Mouse (Mus musculus) megakaryocyte, embryonic 14.5 days (primary cell): ENCODE data around the gene BC030499. TPM values are rescaled to one million over a fixed set of nuclear protein-coding genes. Genes with fewer than 3 reads are reported as not detected.
"Not testable (repeated sequence)": the region's sequence is repeated elsewhere in the genome, so short reads cannot be mapped to it uniquely, and the experiment has no call there.

Experiments used
- H3K27me3 ChIP-seq: replicated peaks from 2 replicates; pipeline ENCODE3; 2012; ENCODE audit warnings: inconsistent platforms
- H3K36me3 ChIP-seq: replicated peaks from 2 replicates; pipeline ENCODE3; 2012; ENCODE audit warnings: low read length, inconsistent platforms, mixed read lengths
- H3K4me1 ChIP-seq: 2 replicates; pipeline ENCODE4 v1.6.1; 2012; ENCODE audit warnings: inconsistent platforms
- H3K4me3 ChIP-seq: replicated peaks from 2 replicates; pipeline ENCODE3; 2012; ENCODE audit warnings: moderate library complexity, mild to moderate bottlenecking, inconsistent platforms
- H3K9me3 ChIP-seq: 2 replicates; pipeline ENCODE4 v1.6.1; 2012; ENCODE audit warnings: inconsistent platforms
- FLI1 ChIP-seq: IDR thresholded peaks from 2 replicates; pipeline ENCODE4 v1.6.1; 2012; ENCODE audit warnings: low read length, inconsistent platforms, mixed read lengths
- GATA1 ChIP-seq: IDR thresholded peaks from 3 replicates; pipeline ENCODE4 v1.6.1; 2012; ENCODE audit warnings: mixed read lengths, low read length, inconsistent platforms, borderline replicate concordance
- polyA plus RNA-seq: library from polyadenylated mRNA; stranded (reverse); fragments of >175 nt; gene quantifications from 2 replicates; pipeline ENCODE4 v1.2.3, GENCODE M21; 2012; ENCODE audit warnings: low replicate concordance; ENCODE audit not compliant: insufficient read depth

The BC030499 gene
- polyA plus RNA-seq, 1 experiment, result not detected

- peaks cover 43% of the 10 kb centered on the region for H3K36me3 ChIP-seq
- peaks cover 46% of the 10 kb centered on the region for H3K4me1 ChIP-seq
- H3K4me3 ChIP-seq, result peak overlapping the region; percentile 94
- no peaks in the 10 kb centered on the region for H3K9me3 ChIP-seq
- no peak for TF ChIP-seq GATA1
- no peaks in the 10 kb centered on the region for H3K27me3 ChIP-seq
Observed at GRCm38 (mm10) chr11:78262550-78262949, 28.1 kb upstream of the BC030499 start.

GRCm38 (mm10) chr11:78265571-78265970 lies 25.1 kb upstream of the BC030499 start:
- H3K9me3 ChIP-seq, result no peaks in the 10 kb centered on the region
- no peaks in the 10 kb centered on the region for H3K27me3 ChIP-seq
- peak overlapping the region; percentile 64 for H3K4me3 ChIP-seq
- TF ChIP-seq FLI1 (no peak), GATA1 (no peak)
- H3K4me1 ChIP-seq, result peaks cover 57% of the 10 kb centered on the region
- H3K36me3 ChIP-seq, result peaks cover 72% of the 10 kb centered on the region

DNA sequence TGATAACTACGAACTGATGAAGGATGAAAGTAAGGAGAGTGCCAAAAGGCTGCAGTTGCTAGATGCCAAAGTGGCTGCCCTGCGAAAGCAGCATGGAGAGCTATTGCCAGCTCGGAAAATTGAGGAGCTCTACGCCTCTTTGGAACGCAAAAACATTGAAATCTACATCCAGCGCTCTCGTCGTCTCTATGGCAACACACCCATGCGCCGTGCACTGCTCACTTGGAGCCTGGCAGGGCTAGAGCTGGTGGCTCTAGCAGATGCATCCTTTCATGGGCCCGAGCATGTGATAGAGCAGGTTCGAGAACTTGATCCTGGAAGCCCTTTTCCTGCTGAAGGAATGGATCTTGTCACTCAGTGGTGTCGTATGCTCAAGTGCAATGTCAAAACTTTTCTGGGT lies 18.7 kb upstream of the BC030499 start:
- TF ChIP-seq GATA1 (no peak), FLI1 (no peak)
- Histone ChIP-seq H3K9me3 (no peaks in the 10 kb centered on the region), H3K27me3 (no peaks in the 10 kb centered on the region), H3K36me3 (peaks cover 99% of the 10 kb centered on the region), H3K4me1 (peaks cover 43% of the 10 kb centered on the region), H3K4me3 (no peak overlapping the region)

GRCm38 (mm10) chr11:78275596-78275995 lies 15.0 kb upstream of the BC030499 start:
- Histone ChIP-seq H3K27me3 (no peaks in the 10 kb centered on the region), H3K4me1 (peaks cover 27% of the 10 kb centered on the region), H3K36me3 (peaks cover 100% of the 10 kb centered on the region), H3K4me3 (no peak overlapping the region), H3K9me3 (no peaks in the 10 kb centered on the region)
- no peak for TF ChIP-seq FLI1
- TF ChIP-seq GATA1, result no peak

GRCm38 (mm10) chr11:78276169-78276568 lies 14.5 kb upstream of the BC030499 start:
- H3K4me3 ChIP-seq, H3K9me3 ChIP-seq, H3K27me3 ChIP-seq: not testable (repeated sequence)
- peaks cover 25% of the 10 kb centered on the region for H3K4me1 ChIP-seq
- peaks cover 100% of the 10 kb centered on the region for H3K36me3 ChIP-seq

- Histone ChIP-seq H3K4me3 (no peak overlapping the region), H3K9me3 (no peaks in the 10 kb centered on the region), H3K36me3 (peaks cover 99% of the 10 kb centered on the region)
Observed at GRCm38 (mm10) chr11:78278853-78279252, 11.8 kb upstream of the BC030499 start.

DNA sequence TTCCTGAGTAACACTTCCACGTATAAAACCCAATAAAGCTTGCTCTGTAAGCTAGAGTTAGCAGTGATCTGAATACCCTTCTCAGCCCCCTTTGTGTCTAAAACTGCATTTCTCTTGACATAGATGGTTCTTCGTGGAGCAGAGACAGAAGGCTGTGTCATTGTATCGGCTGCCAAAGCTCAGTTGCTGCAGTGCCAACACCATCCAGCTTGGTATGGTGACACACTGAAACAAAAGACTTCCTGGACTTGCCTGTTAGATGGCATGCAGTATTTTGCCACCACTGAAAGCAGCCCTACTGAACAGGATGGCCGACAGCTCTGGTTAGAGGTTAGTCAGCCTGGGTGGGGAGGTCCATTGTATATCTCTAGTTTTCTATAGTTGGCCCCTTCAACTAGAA lies 11.1 kb upstream of the BC030499 start:
- TF ChIP-seq FLI1 (no peak), GATA1 (no peak)
- 0 out of 2 replicates have a peak, but pooled peaks cover 7% of the 10 kb centered on the region for H3K4me1 ChIP-seq
- H3K9me3 ChIP-seq, result no peaks in the 10 kb centered on the region
- H3K36me3 ChIP-seq, result peaks cover 99% of the 10 kb centered on the region
- H3K27me3 ChIP-seq, result no peaks in the 10 kb centered on the region
- no peak overlapping the region for H3K4me3 ChIP-seq

More at GRCm38 (mm10) chr11:78278853-78279252, 11.8 kb upstream of the BC030499 start:
- TF ChIP-seq GATA1 (no peak), FLI1 (no peak)
- 0 out of 2 replicates have a peak, but pooled peaks cover 7% of the 10 kb centered on the region for H3K4me1 ChIP-seq
- no peaks in the 10 kb centered on the region for H3K27me3 ChIP-seq

DNA sequence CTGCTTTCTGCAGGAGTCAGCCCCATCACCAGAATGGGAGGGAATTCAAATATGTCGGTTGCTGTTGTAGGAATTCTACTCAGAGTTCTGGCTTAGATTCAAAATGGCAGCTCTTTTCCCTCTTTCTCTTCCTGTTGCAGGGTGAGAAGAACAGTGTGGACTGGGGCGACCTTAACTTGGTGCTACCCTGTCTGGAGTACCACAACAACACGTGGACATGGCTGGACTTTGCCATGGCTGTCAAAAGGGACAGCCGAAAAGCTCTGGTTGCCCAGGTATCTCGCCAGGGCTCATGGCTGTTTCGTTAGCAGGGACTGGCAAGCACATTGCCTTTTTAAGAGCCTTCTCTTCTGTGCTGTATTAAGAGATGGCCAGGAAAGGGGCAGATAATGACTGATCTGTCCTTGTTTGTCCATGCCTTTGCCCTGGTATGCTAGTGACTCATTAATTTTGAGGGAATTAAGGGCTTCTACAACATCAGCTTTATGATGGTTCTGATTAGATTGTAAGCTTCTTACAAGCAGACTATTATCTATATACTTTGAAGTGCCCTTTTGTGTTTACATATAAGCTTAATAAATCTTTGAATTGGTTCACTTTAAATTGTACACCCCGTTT lies 1.4 kb upstream of the BC030499 start:
- no peak overlapping the region for H3K4me3 ChIP-seq
- H3K27me3 ChIP-seq, result no peaks in the 10 kb centered on the region
- peaks cover 96% of the 10 kb centered on the region for H3K36me3 ChIP-seq
- no peaks in the 10 kb centered on the region for H3K9me3 ChIP-seq
- H3K4me1 ChIP-seq, result no peaks in the 10 kb centered on the region
- TF ChIP-seq GATA1 (no peak), FLI1 (no peak)

GRCm38 (mm10) chr11:78294585-78294984 lies 3.9 kb downstream of the BC030499 start:
- TF ChIP-seq FLI1 (no peak), GATA1 (no peak)

DNA sequence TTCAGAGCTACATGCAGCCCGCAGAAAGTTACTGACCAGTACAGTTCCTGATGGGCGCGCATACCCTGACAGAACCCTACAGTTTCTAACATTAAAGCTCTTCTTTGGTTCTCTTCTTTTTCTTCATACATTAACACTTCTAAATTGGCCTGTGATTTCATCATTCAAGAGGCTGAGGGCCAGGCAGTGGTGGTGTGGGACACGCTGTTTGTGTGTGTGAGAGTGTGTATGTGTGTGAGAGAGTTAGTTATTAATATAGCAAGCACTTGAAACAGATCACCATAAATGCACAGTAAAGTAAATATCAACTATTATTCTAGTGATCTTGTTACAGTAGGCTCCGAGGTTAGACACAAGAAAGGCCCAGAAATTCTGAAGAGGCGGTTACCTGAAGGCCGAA lies 10.3 kb downstream of the BC030499 start:
- peaks cover 28% of the 10 kb centered on the region for H3K36me3 ChIP-seq
- peaks cover 39% of the 10 kb centered on the region for H3K4me1 ChIP-seq
- H3K27me3 ChIP-seq, result no peaks in the 10 kb centered on the region

More at GRCm38 (mm10) chr11:78294585-78294984, 3.9 kb downstream of the BC030499 start:
- peaks cover 66% of the 10 kb centered on the region for H3K36me3 ChIP-seq
- no peak overlapping the region for H3K4me3 ChIP-seq
- H3K27me3 ChIP-seq, result no peaks in the 10 kb centered on the region
- H3K9me3 ChIP-seq, result no peaks in the 10 kb centered on the region
- peaks cover 3% of the 10 kb centered on the region; the same call in 1 of the 2 replicates for H3K4me1 ChIP-seq

More for the DNA sequence above, 10.3 kb downstream of the BC030499 start:
- Histone ChIP-seq H3K4me3 (peak overlapping the region; percentile 95), H3K9me3 (no peaks in the 10 kb centered on the region)
- TF ChIP-seq FLI1, result no peak
- no peak for TF ChIP-seq GATA1
